Mouse (Mus musculus): ENCODE results near the gene Slc50a1. TPM values are rescaled to one million over a fixed set of nuclear protein-coding genes. Genes with fewer than 3 reads are reported as not detected.

Slc50a1 gene
- polyA plus RNA-seq, 1 experiment from 2014 or later = 60.2 TPM

GRCm38 (mm10) chr3:89295685-89296230, 25.4 kb upstream of the Slc50a1 start:
- DNase-seq (no peak), ATAC-seq (ENCODE audit: insufficient read depth) (no peak)
- Histone ChIP-seq H3K36me3 (ENCODE audit: insufficient read depth) (no peaks in the 10 kb centered on the region), H3K27ac (ENCODE audit: low read depth) (no peak overlapping the region), H3K4me1 (ENCODE audit: insufficient read depth) (no peaks in the 10 kb centered on the region), H3K9me3 (ENCODE audit: low read depth, low read length) (no peaks in the 10 kb centered on the region), H3K9ac (no peak overlapping the region), H3K4me2 (no peak overlapping the region), H3K4me3 (ENCODE audit: low read depth, low read length) (no peak overlapping the region), H3K27me3 (ENCODE audit: insufficient read depth, low read length) (no peaks in the 10 kb centered on the region)
- no peak for TF ChIP-seq CTCF (IDR thresholded peaks at IDR 0.05; ENCODE audit: low read depth)
- WGBS = 81% methylated on average over 8 of the region's 8 CpGs

DNA sequence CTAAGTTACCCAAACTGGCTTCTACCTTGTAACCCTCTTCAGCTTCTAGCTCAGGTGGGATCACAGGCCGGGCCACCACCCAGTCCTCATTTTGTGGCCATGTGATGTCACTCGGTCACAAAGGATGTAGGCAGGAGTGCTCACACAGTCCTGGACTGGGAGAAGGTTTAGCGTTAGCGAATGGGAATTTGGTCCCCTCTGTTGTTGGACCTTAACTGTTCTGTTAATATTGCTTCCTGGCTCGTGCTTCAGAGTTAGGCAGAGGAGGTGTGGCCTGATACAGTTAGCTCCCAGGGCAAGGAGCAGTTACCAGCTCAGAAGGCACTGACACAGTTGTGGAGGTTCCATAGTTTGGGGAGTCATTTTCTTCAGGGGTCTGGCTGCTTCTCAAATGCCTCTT, 23.8 kb upstream of the Slc50a1 start:
- H3K27ac ChIP-seq (ENCODE audit: low read depth) = no peak overlapping the region
- H3K4me2 ChIP-seq = no peak overlapping the region
- no peak for DNase-seq
- no peaks in the 10 kb centered on the region for H3K36me3 ChIP-seq (ENCODE audit: insufficient read depth)
- H3K9ac ChIP-seq = no peak overlapping the region
- 63% methylated on average over 5 of the region's 5 CpGs for whole genome bisulfite sequencing
- no peak for TF ChIP-seq CTCF (IDR thresholded peaks at IDR 0.05; ENCODE audit: low read depth)
- H3K4me1 ChIP-seq (ENCODE audit: insufficient read depth) = no peaks in the 10 kb centered on the region
- H3K9me3 ChIP-seq (ENCODE audit: low read depth, low read length) = no peaks in the 10 kb centered on the region
- H3K4me3 ChIP-seq (ENCODE audit: low read depth, low read length) = no peak overlapping the region
- no peaks in the 10 kb centered on the region for H3K27me3 ChIP-seq (ENCODE audit: insufficient read depth, low read length)
- ATAC-seq (ENCODE audit: insufficient read depth) = no peak

DNA sequence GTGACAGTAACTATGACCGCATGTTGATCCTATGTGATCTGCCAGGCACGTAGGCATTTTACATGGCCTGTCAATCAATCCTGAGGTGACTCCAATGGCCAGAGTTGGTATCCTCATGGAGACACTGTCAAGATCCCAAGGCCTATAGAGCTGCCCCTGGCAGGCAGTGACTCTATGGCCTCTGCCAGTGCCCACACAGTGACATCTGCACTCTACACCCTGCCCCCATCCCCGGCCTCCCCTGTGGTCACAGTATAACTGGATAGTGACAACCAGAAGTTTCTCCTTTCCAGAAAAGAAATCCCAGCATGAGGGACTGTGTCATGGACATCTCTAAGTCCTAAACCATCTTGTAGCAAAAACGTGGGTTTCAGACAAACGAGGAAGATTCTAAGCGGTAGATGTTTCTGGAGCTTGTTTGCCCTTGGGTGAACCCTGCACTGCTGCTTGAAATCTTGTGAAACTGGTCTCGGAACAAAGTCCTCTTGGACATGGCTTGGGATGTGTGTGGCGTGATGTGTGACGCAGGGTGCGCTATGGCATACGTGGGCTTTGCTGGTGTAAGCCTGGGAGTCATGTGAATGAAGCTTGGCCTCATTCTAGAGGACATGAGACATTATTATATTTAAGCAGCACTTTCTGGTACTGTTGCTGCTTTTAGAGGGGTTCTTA, 23.0 kb upstream of the Slc50a1 start:
- ATAC-seq (ENCODE audit: insufficient read depth) = no peak
- no peaks in the 10 kb centered on the region for H3K36me3 ChIP-seq (ENCODE audit: insufficient read depth)
- H3K27me3 ChIP-seq (ENCODE audit: insufficient read depth, low read length) = no peaks in the 10 kb centered on the region
- H3K4me1 ChIP-seq (ENCODE audit: insufficient read depth) = no peaks in the 10 kb centered on the region
- no peak for DNase-seq
- no peak overlapping the region for H3K27ac ChIP-seq (ENCODE audit: low read depth)
- TF ChIP-seq CTCF (IDR thresholded peaks at IDR 0.05; ENCODE audit: low read depth) = no peak
- no peaks in the 10 kb centered on the region for H3K9me3 ChIP-seq (ENCODE audit: low read depth, low read length)
- WGBS = 82% methylated on average over 11 of the region's 11 CpGs
- no peak overlapping the region for H3K4me2 ChIP-seq
- H3K9ac ChIP-seq = no peak overlapping the region
- no peak overlapping the region for H3K4me3 ChIP-seq (ENCODE audit: low read depth, low read length)

GRCm38 (mm10) chr3:89292303-89292702, 21.9 kb upstream of the Slc50a1 start:
- no peaks in the 10 kb centered on the region for H3K4me1 ChIP-seq (ENCODE audit: insufficient read depth)
- DNase-seq (no peak), ATAC-seq (ENCODE audit: insufficient read depth) (no peak)
- WGBS = 63% methylated on average over 5 of the region's 5 CpGs
- no peaks in the 10 kb centered on the region for H3K9me3 ChIP-seq (ENCODE audit: low read depth, low read length)
- no peak overlapping the region for H3K9ac ChIP-seq
- H3K36me3 ChIP-seq (ENCODE audit: insufficient read depth) = no peaks in the 10 kb centered on the region
- no peak overlapping the region for H3K4me3 ChIP-seq (ENCODE audit: low read depth, low read length)
- H3K27me3 ChIP-seq (ENCODE audit: insufficient read depth, low read length) = no peaks in the 10 kb centered on the region
- no peak for TF ChIP-seq CTCF (IDR thresholded peaks at IDR 0.05; ENCODE audit: low read depth)
- no peak overlapping the region for H3K4me2 ChIP-seq
- no peak overlapping the region for H3K27ac ChIP-seq (ENCODE audit: low read depth)

DNA sequence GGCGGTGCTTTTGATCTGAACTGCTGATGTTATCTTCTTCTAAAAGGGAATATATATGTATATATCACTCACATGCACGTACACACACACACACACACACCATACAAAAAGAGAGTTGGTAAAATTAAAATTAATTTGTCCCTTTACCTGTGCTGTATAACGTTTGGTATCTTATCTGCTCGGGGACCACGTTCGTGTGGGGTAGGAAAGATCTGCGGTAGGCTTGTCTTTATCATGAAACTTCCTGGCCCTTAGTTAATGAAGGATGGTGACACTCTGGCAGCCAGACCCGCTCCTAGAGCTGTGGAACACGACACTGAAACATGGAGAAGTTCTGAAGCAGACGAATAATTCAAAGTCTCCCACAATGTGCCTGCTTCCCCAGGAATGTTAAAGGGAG, 21.5 kb upstream of the Slc50a1 start:
- Histone ChIP-seq H3K4me3 (ENCODE audit: low read depth, low read length) (no peak overlapping the region), H3K9ac (no peak overlapping the region), H3K27me3 (ENCODE audit: insufficient read depth, low read length) (no peaks in the 10 kb centered on the region), H3K27ac (ENCODE audit: low read depth) (no peak overlapping the region), H3K4me2 (no peak overlapping the region), H3K9me3 (ENCODE audit: low read depth, low read length) (no peaks in the 10 kb centered on the region), H3K36me3 (ENCODE audit: insufficient read depth) (no peaks in the 10 kb centered on the region), H3K4me1 (ENCODE audit: insufficient read depth) (no peaks in the 10 kb centered on the region)
- TF ChIP-seq CTCF (IDR thresholded peaks at IDR 0.05; ENCODE audit: low read depth) = no peak
- ATAC-seq (ENCODE audit: insufficient read depth) = no peak
- no peak for DNase-seq
- WGBS = 48% methylated on average over 10 of the region's 10 CpGs

GRCm38 (mm10) chr3:89288503-89288928, 18.1 kb upstream of the Slc50a1 start:
- Histone ChIP-seq H3K27ac (ENCODE audit: low read depth) (no peak overlapping the region), H3K4me1 (ENCODE audit: insufficient read depth) (no peaks in the 10 kb centered on the region), H3K27me3 (ENCODE audit: insufficient read depth, low read length) (no peaks in the 10 kb centered on the region), H3K9ac (no peak overlapping the region), H3K4me2 (no peak overlapping the region), H3K9me3 (ENCODE audit: low read depth, low read length) (no peaks in the 10 kb centered on the region), H3K36me3 (ENCODE audit: insufficient read depth) (no peaks in the 10 kb centered on the region), H3K4me3 (ENCODE audit: low read depth, low read length) (no peak overlapping the region)
- TF ChIP-seq CTCF (IDR thresholded peaks at IDR 0.05; ENCODE audit: low read depth) = 0 out of 2 replicates have a peak, but pooled peaks have one; percentile 2
- DNase-seq = no peak
- 17% methylated on average over 7 of the region's 7 CpGs for WGBS
- ATAC-seq (ENCODE audit: insufficient read depth) = no peak

GRCm38 (mm10) chr3:89287286-89287685, 16.9 kb upstream of the Slc50a1 start:
- no peak for TF ChIP-seq CTCF (IDR thresholded peaks at IDR 0.05; ENCODE audit: low read depth)
- H3K4me3 ChIP-seq (ENCODE audit: low read depth, low read length) = no peak overlapping the region
- no peak overlapping the region for H3K4me2 ChIP-seq
- H3K27ac ChIP-seq (ENCODE audit: low read depth) = no peak overlapping the region; the same call in 1 of the 2 replicates
- ATAC-seq (ENCODE audit: insufficient read depth) (no peak), DNase-seq (peak; percentile 20)
- H3K36me3 ChIP-seq (ENCODE audit: insufficient read depth) = no peaks in the 10 kb centered on the region
- no peaks in the 10 kb centered on the region for H3K4me1 ChIP-seq (ENCODE audit: insufficient read depth)
- H3K27me3 ChIP-seq (ENCODE audit: insufficient read depth, low read length) = no peaks in the 10 kb centered on the region
- 52% methylated on average over 5 of the region's 5 CpGs for WGBS
- H3K9ac ChIP-seq = no peak overlapping the region
- no peaks in the 10 kb centered on the region for H3K9me3 ChIP-seq (ENCODE audit: low read depth, low read length)
